Mouse (Mus musculus) fibroblast of lung, adult 2 months (primary cell): ENCODE measurements around the gene Cox15.

Experiments used
- DNase-seq: peaks from one replicate; pipeline ENCODE4 v3.0.0-alpha.2; 2011; ENCODE audit warnings: low read depth

The Cox15 gene

DNA sequence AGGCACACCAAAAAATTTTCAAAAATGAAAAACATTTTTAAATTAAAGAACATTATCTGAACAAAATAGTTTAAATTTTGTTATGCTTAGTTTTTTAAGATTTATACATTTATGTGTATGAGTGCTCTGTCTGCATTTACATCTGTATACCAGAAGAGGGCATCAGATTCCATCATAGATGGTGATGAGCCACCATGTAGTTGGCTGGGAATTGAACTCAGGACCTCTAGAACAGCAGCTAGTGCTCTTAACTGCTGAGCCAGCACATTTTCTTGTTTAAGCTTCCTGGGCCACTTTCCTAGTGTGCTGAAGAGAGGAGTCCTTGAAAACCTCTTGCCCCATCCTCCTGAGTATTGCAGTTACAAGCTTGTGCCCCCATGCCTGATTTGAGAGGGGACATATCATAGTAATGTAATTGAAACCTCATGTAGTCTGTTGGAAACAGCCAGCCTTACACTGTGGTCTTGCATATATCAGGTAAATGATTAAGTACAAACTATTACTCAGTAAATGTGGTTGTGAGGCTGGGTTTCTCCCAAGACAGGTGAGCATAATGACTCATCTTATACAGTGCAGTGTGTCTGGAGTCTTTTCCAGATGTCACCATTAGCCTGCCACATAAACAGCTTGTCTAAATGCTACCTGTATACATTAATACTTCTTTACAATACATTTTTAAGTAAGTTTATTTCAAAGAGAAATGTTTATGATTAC, 8.9 kb upstream of the Cox15 start:
- DNase-seq = no peak

DNA sequence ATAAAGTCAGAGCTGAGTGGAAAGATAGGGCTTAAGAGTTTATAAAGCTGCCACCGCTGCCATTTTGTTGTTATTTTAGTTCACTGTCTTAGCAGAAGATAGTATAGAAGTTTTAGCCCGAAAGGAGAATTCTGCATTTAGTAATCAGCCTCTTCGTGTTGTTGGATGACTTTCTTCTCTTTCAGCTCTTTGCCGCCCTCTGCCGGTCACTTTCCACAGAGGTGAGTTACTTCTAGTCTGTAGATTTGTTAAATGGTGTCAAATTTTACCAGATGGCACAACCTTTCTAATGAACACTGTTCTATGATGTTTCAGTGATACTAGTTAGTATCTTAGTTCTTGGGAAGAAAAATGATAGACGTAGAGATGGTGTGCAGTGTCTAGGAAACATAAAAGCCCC, 7.7 kb upstream of the Cox15 start:
- peak; percentile 31 for DNase-seq

DNA sequence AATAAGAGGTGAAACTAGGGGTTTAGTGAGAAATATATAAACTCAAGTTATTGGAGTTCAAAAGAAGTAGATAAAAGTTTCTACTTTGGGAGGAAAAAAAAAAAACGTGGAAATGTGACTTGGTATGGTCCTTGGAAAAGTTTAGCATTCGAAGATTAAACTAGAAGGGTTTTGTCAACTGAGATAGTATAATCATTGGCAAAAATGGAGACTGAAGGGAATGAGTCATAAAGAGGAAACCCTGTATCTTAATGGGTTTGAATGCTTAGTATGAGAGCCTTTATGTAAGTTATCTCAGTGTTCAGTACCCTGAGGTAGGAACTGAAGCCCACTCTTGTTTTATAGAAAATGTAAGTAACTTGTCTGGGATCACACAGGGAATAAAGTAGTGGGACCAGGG, 2.1 kb upstream of the Cox15 start:
- DNase-seq = no peak

- DNase-seq = no peak
These were observed 1.4 kb upstream of the Cox15 start for GRCm38 (mm10) chr19:43754237-43754636.

- DNase-seq = peak; percentile 65
These were observed 531 bp upstream of the Cox15 start for GRCm38 (mm10) chr19:43753226-43753835.

DNA sequence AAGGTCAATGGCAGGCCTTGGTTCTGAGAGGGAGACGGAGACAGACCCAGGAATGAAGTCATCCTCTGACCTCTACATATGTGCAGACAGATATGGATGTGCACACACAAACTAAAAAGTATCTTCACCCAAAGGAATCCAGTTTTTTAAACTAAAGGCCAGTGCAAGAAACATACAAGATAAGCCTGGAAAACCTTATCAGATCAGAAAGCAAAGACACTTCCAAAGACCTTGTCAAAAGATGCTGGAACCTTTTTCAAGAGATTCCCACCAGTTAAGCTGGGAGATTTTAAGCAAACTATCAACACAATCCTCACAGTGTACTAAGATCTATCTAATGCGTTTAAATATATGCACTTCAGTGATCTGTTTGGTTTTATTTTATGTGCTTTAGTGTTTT, 2.8 kb downstream of the Cox15 start:
- no peak for DNase-seq

GRCm38 (mm10) chr19:43747877-43748276, 4.9 kb downstream of the Cox15 start:
- DNase-seq = no peak

GRCm38 (mm10) chr19:43745740-43746139, 7.1 kb downstream of the Cox15 start:
- DNase-seq = no peak

DNA sequence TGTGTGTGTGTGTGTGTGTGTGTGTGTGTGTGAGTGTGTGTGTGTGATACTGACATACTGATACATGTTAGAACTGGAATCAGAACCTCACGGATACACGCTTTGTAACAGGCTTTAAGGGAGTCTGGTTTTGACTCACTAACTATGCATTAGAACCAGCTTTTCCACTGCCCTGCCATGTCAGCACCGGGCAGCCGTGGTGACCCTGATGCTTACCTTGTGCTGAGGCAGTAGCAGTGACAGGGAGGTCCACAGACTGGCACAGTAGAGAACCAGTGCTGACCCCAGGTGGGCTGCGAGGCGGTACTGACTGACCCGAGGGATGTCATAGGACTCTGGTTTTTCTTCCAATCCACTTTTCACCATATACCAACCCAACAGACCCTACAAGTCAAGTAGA, 9.4 kb downstream of the Cox15 start:
- DNase-seq = no peak

- DNase-seq = no peak
These were observed 14.4 kb downstream of the Cox15 start for GRCm38 (mm10) chr19:43738409-43738808.

GRCm38 (mm10) chr19:43731157-43731556, 21.6 kb downstream of the Cox15 start:
- DNase-seq = no peak

GRCm38 (mm10) chr19:43730037-43730428, 22.8 kb downstream of the Cox15 start:
- no peak for DNase-seq

DNA sequence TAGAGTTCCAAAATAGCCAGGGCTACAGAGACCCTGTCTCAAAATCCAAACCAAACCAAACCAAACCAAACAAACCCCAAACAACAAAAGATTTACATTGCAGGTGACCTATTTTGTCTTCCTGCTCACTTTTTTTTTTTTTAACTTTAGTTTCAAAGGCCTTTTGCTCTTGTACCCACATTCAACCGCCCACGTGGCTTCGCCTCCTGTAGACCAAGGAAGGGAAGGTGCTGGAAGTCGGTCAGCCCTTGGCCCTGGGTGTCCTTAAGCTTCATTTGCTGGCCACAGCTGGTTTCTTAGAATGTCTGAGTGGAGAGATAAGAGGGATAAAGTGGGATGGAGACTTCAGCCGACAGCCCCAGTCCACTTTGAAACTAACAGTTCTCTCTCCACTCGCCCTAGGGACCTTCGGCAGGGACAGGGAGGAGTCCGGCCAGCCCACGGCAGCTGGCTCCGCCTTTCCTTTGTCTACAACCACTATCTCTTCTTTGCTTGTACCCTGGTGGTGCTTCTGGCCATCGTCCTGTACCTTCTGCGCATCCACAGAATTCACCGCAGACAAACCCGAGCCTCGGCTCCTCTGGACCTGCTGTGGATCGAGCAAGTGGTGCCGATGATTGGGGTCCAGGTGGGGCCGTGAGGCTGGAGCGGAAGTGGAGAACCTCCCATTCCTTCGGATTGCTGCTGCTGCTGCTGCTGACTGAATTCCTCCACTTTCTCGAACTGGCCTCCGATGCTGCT, 23.3 kb downstream of the Cox15 start:
- no peak for DNase-seq

DNA sequence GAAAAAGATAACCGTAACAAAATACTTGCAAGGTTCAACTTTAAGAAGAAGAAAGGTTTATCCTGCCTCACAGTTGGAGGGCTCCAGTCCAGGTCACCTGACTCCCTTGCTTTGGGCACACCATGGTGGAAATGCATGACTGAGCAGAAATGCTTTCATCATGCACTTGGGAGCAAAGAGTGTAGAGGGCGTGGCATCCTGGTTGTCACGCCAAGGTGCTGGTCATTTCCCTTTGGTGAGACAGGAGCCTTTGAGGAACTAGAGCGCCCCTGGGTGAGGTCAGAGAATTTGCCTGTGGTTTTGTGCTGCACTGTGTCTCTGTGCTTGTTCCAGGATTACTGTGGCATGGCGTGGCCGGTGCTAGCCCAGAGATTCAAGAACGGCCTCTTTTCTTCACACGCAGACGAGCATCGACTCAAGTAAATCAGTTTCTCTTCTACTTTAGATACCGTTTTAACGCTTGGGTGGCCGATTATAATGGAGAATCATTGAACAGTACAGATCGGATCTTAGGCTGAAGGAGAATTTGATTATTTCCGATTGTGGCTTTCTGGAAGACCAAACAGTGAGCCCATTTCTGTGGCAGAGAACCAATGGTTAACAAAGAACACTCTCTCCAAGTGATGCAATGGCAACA, 26.2 kb downstream of the Cox15 start:
- DNase-seq = no peak

DNA sequence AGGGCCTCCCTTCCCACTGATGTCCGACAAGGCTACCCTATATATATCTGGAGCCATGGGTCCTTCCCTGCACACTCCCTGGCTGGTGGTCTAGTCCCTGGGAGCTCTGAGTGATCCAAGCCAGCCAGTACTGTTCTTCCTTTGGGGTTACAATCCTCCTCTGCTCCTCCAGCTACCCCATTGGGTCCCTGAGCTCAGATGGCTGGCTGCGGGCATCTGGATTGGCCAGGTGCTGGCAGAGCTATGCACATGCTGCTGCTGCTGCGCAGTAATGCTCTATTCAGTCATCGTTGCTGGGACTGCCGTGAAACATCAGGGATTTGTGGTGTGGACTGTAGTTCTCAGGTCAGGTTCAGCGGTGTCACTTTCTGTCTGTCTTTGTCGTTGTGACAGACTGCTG, 28.0 kb downstream of the Cox15 start:
- no peak for DNase-seq

DNA sequence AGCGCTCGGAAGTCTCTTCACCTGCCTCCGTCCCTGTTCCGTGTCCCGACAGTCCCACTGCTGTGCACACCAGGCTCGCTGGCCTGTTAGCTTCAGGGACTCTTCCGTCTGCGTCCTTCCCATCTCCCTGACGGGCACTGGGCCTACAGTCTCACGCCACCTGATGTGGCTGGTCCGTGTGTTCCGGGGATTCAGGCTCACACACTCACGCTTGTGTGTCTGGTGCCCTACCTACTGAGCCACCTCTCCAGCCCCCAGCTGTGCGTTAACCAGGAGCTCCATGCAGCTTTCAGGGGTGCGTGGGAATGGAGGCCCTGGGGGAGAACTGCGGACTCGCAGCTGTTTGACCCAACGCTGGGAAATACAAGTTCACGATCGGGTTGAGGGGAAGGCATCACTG, 28.6 kb downstream of the Cox15 start:
- no peak for DNase-seq

DNA sequence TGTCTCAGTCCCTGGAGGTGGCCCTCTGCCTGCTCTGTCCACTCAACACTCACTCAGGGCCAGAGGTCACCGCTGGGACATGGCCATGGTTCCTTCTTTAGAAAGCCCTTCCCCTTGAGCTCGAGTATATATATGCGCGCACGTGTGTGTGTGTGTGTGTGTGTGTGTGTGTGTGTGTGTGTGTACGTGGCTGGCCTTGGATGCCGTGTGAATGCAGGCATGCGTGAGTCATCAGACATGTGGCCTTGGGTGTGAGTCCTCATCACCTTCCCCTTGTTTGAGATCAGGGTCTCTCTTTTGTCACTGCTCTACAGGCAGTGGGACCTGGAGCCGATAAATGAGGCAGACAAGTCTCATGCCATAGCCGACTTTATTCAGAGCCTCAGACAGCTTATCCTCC, 29.3 kb downstream of the Cox15 start:
- no peak for DNase-seq

DNA sequence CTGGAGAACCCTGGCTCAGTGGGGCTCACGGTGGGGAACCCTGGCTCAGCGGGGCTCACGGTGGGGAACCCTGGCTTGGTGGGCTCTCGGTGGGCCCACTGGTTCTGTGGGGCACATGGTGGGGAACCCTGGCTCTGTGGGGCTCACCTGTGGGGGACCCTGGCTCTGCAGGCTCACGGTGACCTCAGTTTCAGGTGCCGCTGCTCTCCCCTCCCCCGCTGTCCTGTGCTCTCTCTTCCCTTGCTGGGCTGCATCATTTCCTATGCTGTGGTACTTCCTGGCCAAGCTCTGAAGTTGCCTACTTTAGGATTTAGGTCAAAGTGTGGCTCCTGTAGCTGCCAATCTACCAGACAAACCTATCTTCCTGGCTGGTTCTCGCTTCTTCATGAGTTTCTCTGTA, 29.9 kb downstream of the Cox15 start:
- no peak for DNase-seq

GRCm38 (mm10) chr19:43720061-43720460, 32.7 kb downstream of the Cox15 start:
- DNase-seq = no peak

GRCm38 (mm10) chr19:43711971-43712370, 40.8 kb downstream of the Cox15 start:
- no peak for DNase-seq

DNA sequence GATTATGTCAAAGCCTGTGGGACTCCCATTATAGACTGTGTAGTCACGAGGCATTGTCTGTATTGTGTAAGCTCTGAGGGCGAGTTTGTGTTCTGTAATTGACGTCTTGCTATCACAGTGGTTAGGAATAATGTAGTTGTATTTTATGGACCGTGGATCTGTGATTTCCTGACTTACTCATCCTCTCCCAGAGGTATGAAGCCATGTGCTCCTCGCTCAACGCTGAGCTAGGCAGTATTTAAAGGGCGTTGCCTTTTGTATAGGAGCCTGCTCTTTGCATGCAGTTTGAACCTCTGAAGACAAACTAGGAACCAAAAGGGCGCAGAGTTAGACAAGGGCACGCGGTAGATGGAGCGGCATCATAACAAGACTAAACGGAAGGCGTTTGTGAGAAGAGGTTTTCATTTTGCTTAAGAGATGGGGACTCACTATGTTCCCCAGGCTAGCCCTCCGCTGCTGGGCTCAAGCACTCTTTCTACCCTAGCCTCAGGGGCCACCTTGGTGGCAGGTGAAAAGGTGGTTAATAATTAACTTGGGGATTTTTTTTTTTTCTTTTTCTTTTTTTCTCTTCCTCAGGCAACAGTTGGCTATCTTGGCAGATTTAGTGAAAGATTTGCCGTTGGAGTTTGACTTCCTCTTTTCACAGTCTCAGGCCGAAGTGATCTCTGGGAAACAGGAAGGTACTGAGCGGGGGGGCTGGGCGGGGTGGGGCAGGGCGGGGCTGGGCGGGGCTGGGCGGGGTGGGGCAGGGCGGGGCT, 41.5 kb downstream of the Cox15 start:
- no peak for DNase-seq

GRCm38 (mm10) chr19:43709317-43709716, 43.5 kb downstream of the Cox15 start:
- no peak for DNase-seq
